Mouse (Mus musculus): ENCODE measurements around the gene Hsbp1.

DNA sequence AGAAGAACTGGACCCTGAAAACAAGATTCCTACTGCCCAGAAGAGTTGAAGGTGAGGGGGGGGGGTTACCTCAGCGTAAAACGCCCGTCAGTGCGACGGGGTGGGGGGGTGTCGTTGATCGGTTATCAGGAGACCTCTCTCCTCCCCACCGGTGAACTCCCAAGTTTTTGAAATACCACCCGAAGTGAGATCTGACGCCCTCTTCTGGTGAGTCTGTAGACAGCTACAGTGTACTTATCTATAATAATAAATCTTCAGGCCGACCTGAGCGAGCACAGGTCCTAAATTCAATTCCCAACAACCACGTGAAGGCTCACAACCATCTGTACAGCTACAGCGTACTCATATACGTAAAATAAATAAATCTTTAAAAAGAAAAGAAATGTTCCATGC, 1.4 kb downstream of the Hsbp1 start:
- TF ChIP-seq CTCF (IDR thresholded peaks at IDR 0.05; ENCODE audit: extremely low read depth, insufficient read length, insufficient replicate concordance, low read depth, low read length) (no peak), POLR2A (IDR thresholded peaks at IDR 0.05; ENCODE audit: low read depth, low read length) (no peak)

Measured in small intestine, adult 2 months (tissue).